Mouse (Mus musculus) T-helper 2 cell (primary cell): ENCODE results near the gene Mylk2.

Experiments used
- in situ Hi-C: fragments of 300-600 bp; cut with MboI, MseI; formaldehyde crosslinking; loops from one replicate; pipeline ENCODE4 v1.15.1; 2025; ENCODE audit warnings: high pct_unique_total_duplicates

Gene Mylk2

GRCm38 (mm10) chr2:152942898-152943515 lies 31.9 kb downstream of the Mylk2 start:
- in situ Hi-C loops: no loop called here

GRCm38 (mm10) chr2:152943568-152943967 lies 32.4 kb downstream of the Mylk2 start:
- in situ Hi-C loops: no loop called here

- in situ Hi-C loops: no loop called here
These were observed 32.9 kb downstream of the Mylk2 start for GRCm38 (mm10) chr2:152944013-152944412.

GRCm38 (mm10) chr2:152947098-152947497 lies 35.9 kb downstream of the Mylk2 start:
- in situ Hi-C loops: no loop called here

GRCm38 (mm10) chr2:152948438-152949020 lies 37.4 kb downstream of the Mylk2 start:
- in situ Hi-C loops: no loop called here

GRCm38 (mm10) chr2:152950358-152951064 lies 39.4 kb downstream of the Mylk2 start:
- in situ Hi-C loops: no loop called here

GRCm38 (mm10) chr2:152951065-152951849 lies 40.1 kb downstream of the Mylk2 start, which contains the start of gene Dusp15:
Gene Dusp15, minus strand, starts transcription at chr2:152951698.
- in situ Hi-C loops: no loop called here

GRCm38 (mm10) chr2:152951850-152952720 lies 40.9 kb downstream of the Mylk2 start:
- in situ Hi-C loops: no loop called here

- in situ Hi-C loops: no loop called here
These were observed 47.0 kb downstream of the Mylk2 start for GRCm38 (mm10) chr2:152958116-152958515.

- in situ Hi-C loops: no loop called here
These were observed 51.1 kb downstream of the Mylk2 start, which contains the start of gene Ttll9 for GRCm38 (mm10) chr2:152962091-152962793. Gene Ttll9, plus strand, starts transcription at chr2:152962485.

GRCm38 (mm10) chr2:152965555-152965954 lies 54.4 kb downstream of the Mylk2 start:
- in situ Hi-C loops: no loop called here
